Mouse (Mus musculus) midbrain, embryonic 16.5 days (tissue): ENCODE results near the gene Pgm5. TPM values are rescaled to one million over a fixed set of nuclear protein-coding genes. Genes with fewer than 3 reads are reported as not detected.

Experiments
- ATAC-seq: fragments of 200-750 bp; cut with Nextera tagmentation; 2 replicates; pipeline ENCODE4 v1.8.0; 2017; ENCODE audit warnings: moderate TSS enrichment
- H3K27ac ChIP-seq: fragments of 300-500 bp; sonication (generic); 2 replicates; pipeline ENCODE4 v1.5.1; 2014; ENCODE audit warnings: mild to moderate bottlenecking, low read length, mixed read lengths
- H3K27me3 ChIP-seq: fragments of 300-500 bp; sonication (generic); 2 replicates; pipeline ENCODE4 v1.6.1; 2014; ENCODE audit warnings: low read depth, low read length, mixed read lengths; ENCODE audit not compliant: control insufficient read depth, insufficient read depth
- H3K36me3 ChIP-seq: fragments of 300-500 bp; sonication (generic); 2 replicates; pipeline ENCODE4 v1.6.1; 2014; ENCODE audit warnings: mild to moderate bottlenecking, low read length, moderate library complexity, mixed read lengths; ENCODE audit not compliant: control insufficient read depth, insufficient read depth
- H3K4me1 ChIP-seq: fragments of 300-500 bp; sonication (generic); 2 replicates; pipeline ENCODE4 v1.6.1; 2014; ENCODE audit warnings: mild to moderate bottlenecking, low read length, mixed read lengths; ENCODE audit not compliant: control insufficient read depth, insufficient read depth
- H3K4me2 ChIP-seq: fragments of 300-500 bp; sonication (generic); 2 replicates; pipeline ENCODE4 v1.6.1; 2014; ENCODE audit warnings: mild to moderate bottlenecking, low read length, mixed read lengths
- H3K4me3 ChIP-seq: fragments of 300-500 bp; sonication (generic); 2 replicates; pipeline ENCODE4 v1.5.1; 2014; ENCODE audit warnings: low read depth, mild to moderate bottlenecking, low read length, moderate library complexity, mixed read lengths
- H3K9ac ChIP-seq: fragments of 300-500 bp; sonication (generic); 2 replicates; pipeline ENCODE4 v1.6.1; 2014; ENCODE audit warnings: low read depth, low read length, mixed read lengths
- H3K9me3 ChIP-seq: fragments of 300-500 bp; sonication (generic); replicated peaks from 2 replicates; pipeline ENCODE4 v1.6.1; 2014; ENCODE audit warnings: mild to moderate bottlenecking, low read length, mixed read lengths; ENCODE audit not compliant: control insufficient read depth, poor library complexity, severe bottlenecking
- WGBS: fragments of 180-500 bp; shearing (Covaris S2); extraction: QIAGEN DNeasy Blood & Tissue Kit; methylation state at CpG from one replicate; pipeline ENCODE4 v1.1.7; 2014; 5-methylcytosine and 5-hydroxymethylcytosine counted together
- polyA plus RNA-seq: library from polyadenylated mRNA; unstranded; fragments of >200 nt; fragmentation: Nextera tagmentation; extraction: Ambion mirVana; gene quantifications from 2 replicates; pipeline ENCODE4 v1.2.1, GENCODE M21; 2015

Gene Pgm5
- polyA plus RNA-seq, 1 experiment from 2014 or later: 0.83 TPM

DNA sequence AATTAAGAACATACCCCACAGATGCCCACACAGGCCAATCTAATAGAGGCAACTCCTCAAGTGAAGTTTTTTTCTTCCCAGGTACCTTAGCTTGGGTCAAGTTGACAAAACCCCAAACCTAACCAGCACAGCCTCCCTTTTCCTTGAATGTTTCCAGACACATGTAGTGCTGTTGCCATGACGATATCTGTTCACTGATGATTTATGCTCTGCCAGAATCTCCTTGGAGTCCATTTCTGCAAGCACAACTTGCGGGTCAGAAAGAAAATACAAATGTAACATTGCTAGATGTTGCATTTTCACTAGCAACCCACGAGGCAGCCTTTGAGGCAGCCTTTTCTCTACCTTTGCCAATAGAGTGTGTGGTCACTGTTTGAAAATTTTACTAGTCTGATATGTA, 194.1 kb downstream of the Pgm5 start:
- Histone ChIP-seq H3K4me1 (no peaks in the 10 kb centered on the region), H3K27ac (no peak overlapping the region), H3K4me3 (no peak overlapping the region), H3K36me3 (no peaks in the 10 kb centered on the region), H3K4me2 (no peak overlapping the region), H3K27me3 (no peaks in the 10 kb centered on the region), H3K9me3 (no peaks in the 10 kb centered on the region), H3K9ac (no peak overlapping the region)
- 66% methylated on average over 3 of the region's 3 CpGs for WGBS
- no peak for ATAC-seq

DNA sequence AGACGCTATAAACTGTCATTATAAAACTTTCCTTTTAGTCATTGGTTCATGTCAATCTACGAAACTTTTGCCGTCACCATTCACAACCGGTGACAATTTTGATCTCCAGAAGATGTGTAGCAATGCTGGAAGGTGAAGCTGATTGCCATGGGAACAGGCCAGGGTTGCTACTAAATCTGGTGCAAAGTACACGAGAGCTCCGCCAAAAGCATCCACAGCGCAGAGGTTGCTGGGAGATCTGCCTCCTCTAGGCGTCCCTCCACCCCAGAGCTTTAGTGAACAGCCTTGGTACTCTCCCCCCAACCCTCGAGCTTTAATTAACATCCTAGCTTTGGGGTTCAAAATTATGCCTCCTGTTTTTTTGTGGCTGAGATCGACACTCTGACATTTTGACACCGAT, 195.9 kb downstream of the Pgm5 start:
- 71% methylated on average over 11 of the region's 11 CpGs for WGBS

DNA sequence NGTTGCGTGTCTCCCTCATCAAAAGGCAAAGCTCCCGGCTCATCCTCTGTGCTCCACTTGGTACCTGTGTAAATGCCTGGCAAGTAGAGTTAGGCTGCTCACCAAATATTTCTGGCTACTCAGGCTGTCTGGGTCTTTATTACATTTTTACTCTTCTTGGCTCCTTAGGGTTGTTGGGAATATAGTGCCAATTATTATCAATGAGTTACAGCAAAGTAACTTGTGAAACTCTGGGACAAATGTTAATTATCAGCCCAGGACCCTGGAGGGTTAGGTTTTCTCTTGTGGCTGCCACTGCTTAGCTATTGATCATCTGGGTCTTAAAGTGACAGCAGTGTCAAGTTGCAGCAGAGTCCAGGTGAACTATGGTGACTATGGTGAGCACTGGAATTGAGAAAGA, 199.3 kb downstream of the Pgm5 start:
- Histone ChIP-seq H3K27ac (no peak overlapping the region), H3K9ac (no peak overlapping the region), H3K9me3 (no peaks in the 10 kb centered on the region), H3K4me2 (no peak overlapping the region), H3K4me1 (no peaks in the 10 kb centered on the region), H3K36me3 (no peaks in the 10 kb centered on the region), H3K4me3 (no peak overlapping the region), H3K27me3 (no peaks in the 10 kb centered on the region)
- no peak for ATAC-seq
- 96% methylated on average over 2 of the region's 2 CpGs for WGBS

More for the DNA sequence above, 195.9 kb downstream of the Pgm5 start:
- no peak for ATAC-seq
- no peak overlapping the region for H3K9ac ChIP-seq
- no peaks in the 10 kb centered on the region for H3K36me3 ChIP-seq
- H3K27me3 ChIP-seq: no peaks in the 10 kb centered on the region
- H3K9me3 ChIP-seq: no peaks in the 10 kb centered on the region
- H3K4me3 ChIP-seq: no peak overlapping the region
- no peak overlapping the region for H3K4me2 ChIP-seq
- H3K27ac ChIP-seq: no peak overlapping the region
- no peaks in the 10 kb centered on the region for H3K4me1 ChIP-seq

DNA sequence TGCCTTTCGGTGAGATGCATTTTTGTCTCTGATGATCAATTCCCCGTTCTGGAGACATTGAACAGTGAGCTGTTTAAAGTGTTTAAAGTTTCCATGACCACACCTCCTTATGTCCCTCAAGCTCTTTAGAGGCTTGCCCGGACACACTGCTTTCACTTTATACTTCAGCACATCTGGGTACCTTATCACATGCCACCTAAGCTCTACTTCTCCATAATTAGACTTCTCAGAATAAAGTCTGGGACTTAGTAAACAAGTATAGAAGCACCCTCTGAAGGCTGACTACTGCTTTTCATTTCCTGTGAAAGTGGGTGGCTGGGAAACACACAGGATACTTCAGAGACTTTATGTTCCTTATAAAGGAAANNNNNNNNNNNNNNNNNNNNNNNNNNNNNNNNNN, 204.7 kb downstream of the Pgm5 start:
- no peaks in the 10 kb centered on the region for H3K4me1 ChIP-seq
- no peaks in the 10 kb centered on the region for H3K9me3 ChIP-seq
- H3K27me3 ChIP-seq: no peaks in the 10 kb centered on the region
- no peak overlapping the region for H3K9ac ChIP-seq
- no peak overlapping the region for H3K27ac ChIP-seq
- 91% methylated on average over 3 of the region's 3 CpGs for WGBS
- H3K4me2 ChIP-seq: no peak overlapping the region
- H3K36me3 ChIP-seq: no peaks in the 10 kb centered on the region
- no peak for ATAC-seq
- H3K4me3 ChIP-seq: no peak overlapping the region

DNA sequence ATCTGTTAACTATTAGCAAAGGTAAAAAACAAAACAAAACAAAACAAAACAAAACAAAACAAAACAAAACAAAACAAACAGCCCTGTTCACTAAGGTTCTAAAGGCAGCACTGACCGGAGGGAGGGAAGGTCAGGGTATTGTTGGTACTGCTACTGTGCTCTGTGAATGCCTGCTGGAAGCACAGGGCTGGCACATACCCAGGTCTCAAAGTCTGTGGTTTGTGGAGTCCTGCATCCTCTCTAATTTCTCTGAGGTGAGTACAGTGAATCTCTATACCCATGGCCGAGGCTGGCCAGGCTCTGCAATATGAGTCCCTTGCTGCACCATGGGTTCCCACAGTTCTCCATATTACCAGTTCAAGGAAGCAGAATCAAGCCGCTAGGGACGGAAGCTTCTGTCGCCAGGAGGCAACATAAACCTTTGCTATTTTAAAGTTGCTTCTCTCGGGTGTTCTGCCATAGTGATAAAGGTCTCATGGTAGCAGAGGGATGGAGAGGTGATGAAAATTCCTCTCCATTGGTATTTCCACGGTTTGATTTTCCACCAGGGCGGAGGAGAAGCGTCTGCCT, 208.3 kb downstream of the Pgm5 start:
- no peak for ATAC-seq
- Histone ChIP-seq H3K27me3 (no peaks in the 10 kb centered on the region), H3K9me3 (no peaks in the 10 kb centered on the region), H3K4me1 (peaks cover 8% of the 10 kb centered on the region), H3K4me3 (no peak overlapping the region), H3K36me3 (no peaks in the 10 kb centered on the region), H3K4me2 (no peak overlapping the region), H3K9ac (no peak overlapping the region), H3K27ac (no peak overlapping the region)
- WGBS: 83% methylated on average over 9 of the region's 9 CpGs

DNA sequence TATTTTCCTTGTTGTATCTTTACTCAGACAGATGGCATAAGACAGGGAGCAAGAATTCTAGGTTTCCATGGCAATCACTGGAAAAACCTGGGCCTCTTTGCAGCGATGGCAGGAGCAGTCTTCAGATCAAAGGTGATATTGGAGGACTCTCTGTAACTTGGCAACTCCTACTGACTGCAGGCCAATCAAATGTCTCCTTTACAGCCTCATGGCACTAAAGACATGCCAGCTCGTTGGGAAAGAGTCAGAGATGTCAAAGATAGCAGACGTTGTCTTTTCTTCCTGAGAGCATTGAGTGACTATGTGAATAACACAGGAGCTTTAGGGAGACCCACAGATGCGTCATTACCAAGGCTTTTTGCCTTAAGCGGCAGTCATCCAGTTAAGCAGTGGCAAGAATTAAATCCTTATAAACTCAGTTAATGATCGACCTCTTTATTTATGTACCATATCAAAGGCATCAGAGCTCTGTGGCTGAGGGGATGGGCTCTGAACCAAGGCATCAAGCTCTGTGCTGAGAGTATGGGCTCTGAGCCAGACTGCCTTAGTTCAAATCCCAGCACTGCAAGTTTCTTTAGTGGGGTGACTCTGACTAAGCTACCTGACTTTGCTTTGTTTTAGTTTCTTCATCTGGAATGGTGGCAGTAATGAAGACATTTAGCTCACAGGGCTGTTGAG, 209.2 kb downstream of the Pgm5 start:
- H3K9me3 ChIP-seq: no peaks in the 10 kb centered on the region
- H3K36me3 ChIP-seq: no peaks in the 10 kb centered on the region
- H3K9ac ChIP-seq: no peak overlapping the region
- ATAC-seq: peak; percentile 77
- H3K27me3 ChIP-seq: no peaks in the 10 kb centered on the region
- 28% methylated on average over 6 of the region's 6 CpGs for WGBS
- peak overlapping the region; percentile 48; the same call in 1 of the 2 replicates for H3K27ac ChIP-seq
- no peak overlapping the region for H3K4me2 ChIP-seq
- H3K4me1 ChIP-seq: peaks cover 8% of the 10 kb centered on the region
- H3K4me3 ChIP-seq: no peak overlapping the region

DNA sequence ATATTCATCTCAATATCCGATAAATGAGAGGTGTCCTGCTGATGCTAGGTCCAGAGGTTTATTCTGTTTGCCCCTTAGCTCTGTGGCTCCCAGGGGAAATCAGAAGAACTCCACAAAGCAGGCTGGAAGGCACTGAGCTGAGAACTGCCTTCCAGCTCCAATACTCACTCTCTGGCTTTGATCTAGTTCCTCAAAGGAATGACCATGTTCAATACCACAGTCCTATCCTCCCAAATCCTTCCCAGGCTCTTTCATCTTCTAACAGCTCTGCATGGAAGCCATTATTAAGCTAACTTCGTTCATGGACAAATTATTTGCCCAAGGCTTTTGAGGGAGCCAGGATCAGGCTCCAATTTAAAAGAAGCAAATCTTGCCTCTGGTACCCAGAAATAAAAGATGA, 210.1 kb downstream of the Pgm5 start:
- ATAC-seq: peak; percentile 78
- peaks cover 8% of the 10 kb centered on the region for H3K4me1 ChIP-seq
- H3K9me3 ChIP-seq: no peaks in the 10 kb centered on the region
- H3K4me3 ChIP-seq: no peak overlapping the region
- peak overlapping the region; percentile 52 for H3K27ac ChIP-seq
- H3K36me3 ChIP-seq: no peaks in the 10 kb centered on the region
- 20% methylated on average over 2 of the region's 2 CpGs for WGBS
- no peak overlapping the region for H3K9ac ChIP-seq
- no peak overlapping the region for H3K4me2 ChIP-seq
- H3K27me3 ChIP-seq: no peaks in the 10 kb centered on the region

DNA sequence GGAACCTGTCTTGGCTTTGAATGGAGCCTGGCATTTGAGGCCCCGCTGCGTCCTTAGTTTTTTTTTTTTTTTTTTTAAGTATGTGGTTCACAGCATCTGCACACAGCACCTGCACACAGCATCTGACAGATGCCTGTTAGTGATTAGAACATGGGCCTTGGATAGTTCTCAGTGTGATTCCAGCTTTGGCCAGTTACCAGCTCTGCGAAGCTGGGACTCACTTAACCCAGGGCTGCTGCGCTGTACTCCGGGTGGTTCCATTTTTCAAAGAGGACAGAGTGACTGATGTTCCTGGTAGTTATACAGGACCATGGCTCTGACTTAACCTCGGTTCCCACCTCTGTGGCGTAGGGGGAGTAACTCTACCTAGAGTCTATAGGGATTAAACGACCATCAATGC, 211.2 kb downstream of the Pgm5 start:
- peaks cover 8% of the 10 kb centered on the region for H3K4me1 ChIP-seq
- no peak overlapping the region for H3K4me3 ChIP-seq
- WGBS: 62% methylated on average over 8 of the region's 8 CpGs
- H3K36me3 ChIP-seq: no peaks in the 10 kb centered on the region
- no peak overlapping the region for H3K27ac ChIP-seq
- no peak overlapping the region for H3K9ac ChIP-seq
- no peaks in the 10 kb centered on the region for H3K9me3 ChIP-seq
- no peaks in the 10 kb centered on the region for H3K27me3 ChIP-seq
- no peak overlapping the region for H3K4me2 ChIP-seq
- no peak for ATAC-seq

DNA sequence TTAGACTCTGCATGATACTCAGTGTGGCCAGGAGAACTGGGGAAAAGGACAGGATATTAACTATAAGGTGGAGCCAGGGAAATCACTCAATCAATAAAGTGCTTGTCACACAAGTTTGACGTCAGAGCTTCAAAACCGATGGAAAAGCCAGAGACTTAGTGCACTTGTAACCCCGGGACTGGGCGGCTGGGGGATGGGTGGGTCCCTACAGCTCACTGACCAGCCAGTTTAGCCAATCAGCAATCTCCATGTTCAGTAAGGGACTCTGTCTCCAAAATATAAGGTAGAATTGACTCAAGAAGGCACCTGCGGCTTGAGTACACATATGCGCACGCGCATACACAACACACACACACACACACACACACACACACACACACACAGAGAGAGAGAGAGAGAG, 213.6 kb downstream of the Pgm5 start:
- Histone ChIP-seq H3K4me1 (peaks cover 8% of the 10 kb centered on the region), H3K4me2 (no peak overlapping the region), H3K9ac (no peak overlapping the region), H3K27me3 (no peaks in the 10 kb centered on the region), H3K36me3 (no peaks in the 10 kb centered on the region), H3K9me3 (no peaks in the 10 kb centered on the region), H3K27ac (no peak overlapping the region), H3K4me3 (no peak overlapping the region)
- no peak for ATAC-seq
- WGBS: 88% methylated on average over 8 of the region's 8 CpGs
